Mouse (Mus musculus) limb, embryonic 12.5 days (tissue): ENCODE results near the gene Npl. TPM values are rescaled to one million over a fixed set of nuclear protein-coding genes. Genes with fewer than 3 reads are reported as not detected.

ENCODE experiments used
- polyA plus RNA-seq: library from polyadenylated mRNA; unstranded; fragments of >200 nt; fragmentation: Nextera tagmentation; extraction: Ambion mirVana; gene quantifications from 2 replicates; pipeline ENCODE4 v1.2.1, GENCODE M21; 2016

Gene Npl
- polyA plus RNA-seq, 1 experiment from 2014 or later: 5.3 TPM

Other genes with a start within 250 kb of the Npl start
- gene Lamc1, start 217.3 kb downstream of the Npl start, polyA plus RNA-seq: 32.4 and 37.8 TPM in 2 replicates
- gene Shcbp1l, start 124.9 kb downstream of the Npl start, polyA plus RNA-seq: 0.24 and 0.36 TPM in 2 replicates
- 49.6 and 57.0 TPM in 2 replicates for gene Dhx9, start 62.4 kb downstream of the Npl start, polyA plus RNA-seq
- 0.81 and 1.4 TPM in 2 replicates for gene Rgs8, start 103.0 kb upstream of the Npl start, polyA plus RNA-seq
- 16.8 and 18.7 TPM in 2 replicates for gene Rgs16, start 190.3 kb upstream of the Npl start, polyA plus RNA-seq
- gene Rnasel, start 199.4 kb upstream of the Npl start, polyA plus RNA-seq: 10.5 and 11.4 TPM in 2 replicates